Mouse (Mus musculus) hindbrain, embryonic 16.5 days (tissue): ENCODE data around the gene 1700001C19Rik. TPM values are rescaled to one million over a fixed set of nuclear protein-coding genes. Genes with fewer than 3 reads are reported as not detected.
A peak's percentile ranks its signal among the peaks of the same experiment; 100 is the strongest.

Source experiments
- ATAC-seq: fragments of 200-750 bp; cut with Nextera tagmentation; 2 replicates; pipeline ENCODE4 v1.8.0; 2017; ENCODE audit warnings: moderate TSS enrichment, moderate library complexity
- H3K27ac ChIP-seq: fragments of 300-500 bp; sonication (generic); 2 replicates; pipeline ENCODE4 v1.5.1; 2014; ENCODE audit warnings: low read depth, mild to moderate bottlenecking, control low read depth, low read length, moderate library complexity
- H3K27me3 ChIP-seq: fragments of 300-500 bp; sonication (generic); replicated peaks from 2 replicates; pipeline ENCODE4 v1.6.1; 2014; ENCODE audit warnings: low read length; ENCODE audit not compliant: control insufficient read depth, insufficient read depth
- H3K36me3 ChIP-seq: fragments of 300-500 bp; sonication (generic); 2 replicates; pipeline ENCODE4 v1.6.1; 2014; ENCODE audit warnings: mild to moderate bottlenecking, low read length, moderate library complexity, mixed read lengths; ENCODE audit not compliant: control insufficient read depth, insufficient read depth
- H3K4me1 ChIP-seq: fragments of 300-500 bp; sonication (generic); 2 replicates; pipeline ENCODE4 v1.6.1; 2014; ENCODE audit warnings: low read depth, low read length; ENCODE audit not compliant: control insufficient read depth, insufficient read depth
- H3K4me2 ChIP-seq: fragments of 300-500 bp; sonication (generic); 2 replicates; pipeline ENCODE4 v1.6.1; 2014; ENCODE audit warnings: mild to moderate bottlenecking, low read length, control low read depth, moderate library complexity
- H3K4me3 ChIP-seq: fragments of 300-500 bp; sonication (generic); 2 replicates; pipeline ENCODE4 v1.5.1; 2014; ENCODE audit warnings: mild to moderate bottlenecking, low read length, control low read depth, moderate library complexity
- H3K9ac ChIP-seq: fragments of 300-500 bp; sonication (generic); 2 replicates; pipeline ENCODE4 v1.6.1; 2014; ENCODE audit warnings: low read depth, mild to moderate bottlenecking, control low read depth, low read length, moderate library complexity
- H3K9me3 ChIP-seq: fragments of 300-500 bp; sonication (generic); 2 replicates; pipeline ENCODE4 v1.6.1; 2014; ENCODE audit warnings: mild to moderate bottlenecking, low read length, moderate library complexity; ENCODE audit not compliant: control insufficient read depth
- WGBS: fragments of 180-500 bp; shearing (Covaris S2); extraction: QIAGEN DNeasy Blood & Tissue Kit; methylation state at CpG from one replicate; pipeline ENCODE4 v1.1.7; 2014; 5-methylcytosine and 5-hydroxymethylcytosine counted together
- polyA plus RNA-seq: library from polyadenylated mRNA; unstranded; fragments of >200 nt; fragmentation: Nextera tagmentation; extraction: Ambion mirVana; gene quantifications from 2 replicates; pipeline ENCODE4 v1.2.1, GENCODE M21; 2015

The 1700001C19Rik gene
- polyA plus RNA-seq, 1 experiment from 2014 or later, result 1.1 TPM

- Histone ChIP-seq H3K27ac (no peak overlapping the region), H3K27me3 (no peaks in the 10 kb centered on the region), H3K36me3 (peaks cover 29% of the 10 kb centered on the region), H3K9ac (no peak overlapping the region), H3K4me3 (no peak overlapping the region), H3K4me2 (no peak overlapping the region), H3K4me1 (no peaks in the 10 kb centered on the region), H3K9me3 (no peaks in the 10 kb centered on the region)
- no peak for ATAC-seq
- 89% methylated on average over 6 of the region's 6 CpGs for WGBS
Measured at GRCm38 (mm10) chr17:47376779-47377280, 60.3 kb downstream of the 1700001C19Rik start.

GRCm38 (mm10) chr17:47373991-47374390, 63.2 kb downstream of the 1700001C19Rik start:
- H3K4me2 ChIP-seq, result no peak overlapping the region
- no peak for ATAC-seq
- H3K4me3 ChIP-seq, result no peak overlapping the region
- H3K36me3 ChIP-seq, result peaks cover 24% of the 10 kb centered on the region
- no peaks in the 10 kb centered on the region for H3K9me3 ChIP-seq
- H3K4me1 ChIP-seq, result peaks cover 5% of the 10 kb centered on the region
- H3K27ac ChIP-seq, result no peak overlapping the region
- 88% methylated on average over 6 of the region's 6 CpGs for WGBS
- H3K27me3 ChIP-seq, result no peaks in the 10 kb centered on the region
- H3K9ac ChIP-seq, result no peak overlapping the region

GRCm38 (mm10) chr17:47371451-47371850, 65.7 kb downstream of the 1700001C19Rik start:
- Histone ChIP-seq H3K27me3 (0 out of 2 replicates have a peak, but pooled peaks cover 2% of the 10 kb centered on the region), H3K4me2 (no peak overlapping the region), H3K9me3 (no peaks in the 10 kb centered on the region), H3K27ac (no peak overlapping the region), H3K36me3 (peaks cover 19% of the 10 kb centered on the region), H3K4me3 (no peak overlapping the region), H3K9ac (no peak overlapping the region), H3K4me1 (peaks cover 5% of the 10 kb centered on the region)
- peak; percentile 65; the same call in 1 of the 2 replicates for ATAC-seq
- WGBS, result 10% methylated on average over 4 of the region's 4 CpGs

GRCm38 (mm10) chr17:47369087-47369443, 68.1 kb downstream of the 1700001C19Rik start:
- peak overlapping the region; percentile 81 for H3K27ac ChIP-seq
- ATAC-seq, result peak; percentile 83
- peak overlapping the region; percentile 83 for H3K4me2 ChIP-seq
- H3K9ac ChIP-seq, result peak overlapping the region; percentile 69
- peaks cover 5% of the 10 kb centered on the region for H3K4me1 ChIP-seq
- WGBS, result 2% methylated on average over 20 of the region's 20 CpGs
- H3K4me3 ChIP-seq, result peak overlapping the region; percentile 74
- H3K9me3 ChIP-seq, result no peaks in the 10 kb centered on the region
- H3K27me3 ChIP-seq, result peaks cover 2% of the 10 kb centered on the region; the same call in 1 of the 2 replicates
- H3K36me3 ChIP-seq, result peaks cover 13% of the 10 kb centered on the region

GRCm38 (mm10) chr17:47368401-47369086, 68.6 kb downstream of the 1700001C19Rik start, which contains the start of gene Mrps10:
TSS of gene Mrps10 (plus strand) at chr17:47368887.
- peak within 1 kb of the TSS; percentile 69 for H3K9ac ChIP-seq
- H3K36me3 ChIP-seq, result peaks cover 12% of the 10 kb centered on the region
- no peaks in the 10 kb centered on the region for H3K9me3 ChIP-seq
- peak; percentile 96 for ATAC-seq
- H3K4me1 ChIP-seq, result peaks cover 5% of the 10 kb centered on the region
- peak within 1 kb of the TSS; percentile 83 for H3K4me2 ChIP-seq
- peak within 1 kb of the TSS; percentile 74 for H3K4me3 ChIP-seq
- 4% methylated on average over 35 of the region's 35 CpGs for WGBS
- peaks cover 2% of the 10 kb centered on the region; the same call in 1 of the 2 replicates for H3K27me3 ChIP-seq
- peak within 1 kb of the TSS; percentile 81 for H3K27ac ChIP-seq

Other genes starting within 250 kb of the 1700001C19Rik start
- gene Mrps10, start 68.5 kb downstream of the 1700001C19Rik start, polyA plus RNA-seq, result 67.0 and 72.1 TPM in 2 replicates
- gene Guca1b, start 52.0 kb downstream of the 1700001C19Rik start, polyA plus RNA-seq, result 0.45 and 0.81 TPM in 2 replicates
- 0.66 and 0.80 TPM in 2 replicates for gene Guca1a, start 36.8 kb downstream of the 1700001C19Rik start, polyA plus RNA-seq
- gene AI661453, start 761 bp downstream of the 1700001C19Rik start, polyA plus RNA-seq, result 0.11 and 0.42 TPM in 2 replicates
- gene Taf8, start 64.9 kb upstream of the 1700001C19Rik start, polyA plus RNA-seq, result 20.0 and 20.5 TPM in 2 replicates
- gene Ccnd3, start 67.7 kb upstream of the 1700001C19Rik start, polyA plus RNA-seq, result 81.7 and 99.9 TPM in 2 replicates
- 35.5 and 37.8 TPM in 2 replicates for gene Bysl, start 174.1 kb upstream of the 1700001C19Rik start, polyA plus RNA-seq
- 43.7 and 45.3 TPM in 2 replicates for gene Med20, start 174.2 kb upstream of the 1700001C19Rik start, polyA plus RNA-seq
- gene Gm20517, start 174.2 kb upstream of the 1700001C19Rik start, polyA plus RNA-seq, result 1.7 and 1.9 TPM in 2 replicates
- gene Usp49, start 193.3 kb upstream of the 1700001C19Rik start, polyA plus RNA-seq, result 5.2 TPM in 2 replicates